Mouse (Mus musculus): ENCODE results near the gene Trp53bp2. TPM values are rescaled to one million over a fixed set of nuclear protein-coding genes. Genes with fewer than 3 reads are reported as not detected.

Trp53bp2 gene
- polyA plus RNA-seq, 1 experiment: 8.9 TPM

DNA sequence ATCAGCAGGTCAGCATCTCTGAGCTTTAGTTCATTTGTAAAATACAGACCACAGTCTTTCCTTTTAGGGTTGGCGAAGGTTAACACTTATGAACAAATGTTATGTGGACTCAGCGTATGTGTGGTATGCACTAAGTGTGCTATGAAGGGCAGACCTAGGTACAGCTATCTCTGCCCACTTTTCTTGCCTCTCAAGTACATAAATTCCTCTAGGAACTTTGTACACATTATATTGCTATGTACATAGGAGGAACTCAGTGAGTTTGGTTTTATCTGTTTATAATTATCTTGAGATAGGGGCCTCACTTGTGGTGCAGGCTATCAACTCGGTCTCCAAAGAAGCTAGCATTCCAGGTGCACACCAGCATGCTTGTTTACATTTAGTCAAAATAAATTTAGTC lies 9.1 kb upstream of the Trp53bp2 start:
- 90% methylated on average over 3 of the region's 3 CpGs for WGBS
- no peaks in the 10 kb centered on the region for H3K27me3 ChIP-seq (ENCODE audit: control insufficient read depth, insufficient read depth, low read length)
- TF ChIP-seq CTCF (IDR thresholded peaks at IDR 0.05; ENCODE audit: extremely low read depth, insufficient read depth, insufficient read length, insufficient replicate concordance): no peak
- no peak for TF ChIP-seq POLR2A (IDR thresholded peaks at IDR 0.05; ENCODE audit: low read depth, low read length)

DNA sequence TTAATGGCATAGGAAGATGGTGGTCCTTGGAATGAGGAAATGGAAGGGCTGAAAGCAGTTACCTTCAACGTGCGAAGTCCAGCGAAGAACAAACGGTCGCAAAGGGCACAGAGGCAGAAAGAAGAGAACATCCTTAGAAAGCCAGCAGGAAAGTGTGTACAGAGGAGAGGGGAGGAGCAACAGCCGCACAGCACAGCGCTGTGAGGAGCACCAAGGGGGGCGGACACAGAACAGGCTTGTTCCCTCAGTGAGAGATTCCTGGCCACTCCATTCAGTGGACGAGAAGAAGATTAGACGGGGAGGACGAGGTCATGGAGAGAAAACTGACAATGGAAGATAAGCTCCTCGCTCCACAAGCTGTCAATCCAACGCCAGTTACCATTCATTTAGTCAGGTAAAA lies 5.9 kb upstream of the Trp53bp2 start:
- no peak overlapping the region for H3K27ac ChIP-seq (ENCODE audit: insufficient read depth, low read length)
- no peak for TF ChIP-seq POLR2A (IDR thresholded peaks at IDR 0.05; ENCODE audit: low read depth, low read length)
- no peak for TF ChIP-seq CTCF (IDR thresholded peaks at IDR 0.05; ENCODE audit: extremely low read depth, insufficient read depth, insufficient read length, insufficient replicate concordance)
- 85% methylated on average over 13 of the region's 13 CpGs for WGBS

More for the DNA sequence above, 9.1 kb upstream of the Trp53bp2 start:
- H3K4me3 ChIP-seq (ENCODE audit: extremely low read depth, insufficient read depth, insufficient read length): no peak overlapping the region
- no peaks in the 10 kb centered on the region for H3K4me1 ChIP-seq (ENCODE audit: control insufficient read depth, insufficient read depth, insufficient read length)
- no peak for DNase-seq (ENCODE audit: low read depth in 1 of 2, low spot score in 2 of 2)
- no peak overlapping the region for H3K27ac ChIP-seq (ENCODE audit: insufficient read depth, low read length)
- H3K36me3 ChIP-seq (ENCODE audit: control insufficient read depth, insufficient read depth, low read length): no peaks in the 10 kb centered on the region

DNA sequence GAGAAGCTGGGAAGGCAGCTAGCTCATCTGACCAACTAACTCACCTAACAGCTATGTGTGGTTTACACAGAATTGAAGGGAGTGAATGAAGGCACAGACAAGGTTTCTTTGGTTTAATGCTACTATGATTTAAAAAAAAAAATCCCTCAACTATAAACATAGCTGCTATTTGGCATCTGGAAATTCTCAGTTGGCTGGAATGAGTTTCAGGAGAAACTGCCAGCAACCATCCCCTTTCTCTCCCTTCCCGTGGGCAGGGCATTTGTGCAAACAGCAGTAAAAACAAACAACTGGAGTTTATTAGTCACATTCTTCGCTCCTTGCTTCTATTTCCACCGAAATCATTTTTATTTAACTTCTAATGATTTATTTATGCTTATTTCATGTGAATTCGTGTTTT lies 2.4 kb upstream of the Trp53bp2 start:
- DNase-seq (ENCODE audit: low read depth in 1 of 2, low spot score in 2 of 2): no peak
- Histone ChIP-seq H3K4me3 (ENCODE audit: extremely low read depth, insufficient read depth, insufficient read length) (no peak overlapping the region), H3K27me3 (ENCODE audit: control insufficient read depth, insufficient read depth, low read length) (no peaks in the 10 kb centered on the region), H3K27ac (ENCODE audit: insufficient read depth, low read length) (no peak overlapping the region), H3K4me1 (ENCODE audit: control insufficient read depth, insufficient read depth, insufficient read length) (peaks cover 6% of the 10 kb centered on the region), H3K36me3 (ENCODE audit: control insufficient read depth, insufficient read depth, low read length) (no peaks in the 10 kb centered on the region)
- WGBS: 74% methylated on average over 4 of the region's 4 CpGs
- no peak for TF ChIP-seq CTCF (IDR thresholded peaks at IDR 0.05; ENCODE audit: extremely low read depth, insufficient read depth, insufficient read length, insufficient replicate concordance)
- TF ChIP-seq POLR2A (IDR thresholded peaks at IDR 0.05; ENCODE audit: low read depth, low read length): no peak

More for the DNA sequence above, 5.9 kb upstream of the Trp53bp2 start:
- Histone ChIP-seq H3K4me1 (ENCODE audit: control insufficient read depth, insufficient read depth, insufficient read length) (peaks cover 2% of the 10 kb centered on the region; the same call in 1 of the 2 replicates), H3K27me3 (ENCODE audit: control insufficient read depth, insufficient read depth, low read length) (no peaks in the 10 kb centered on the region), H3K36me3 (ENCODE audit: control insufficient read depth, insufficient read depth, low read length) (no peaks in the 10 kb centered on the region), H3K4me3 (ENCODE audit: extremely low read depth, insufficient read depth, insufficient read length) (no peak overlapping the region)
- no peak for DNase-seq (ENCODE audit: low read depth in 1 of 2, low spot score in 2 of 2)

DNA sequence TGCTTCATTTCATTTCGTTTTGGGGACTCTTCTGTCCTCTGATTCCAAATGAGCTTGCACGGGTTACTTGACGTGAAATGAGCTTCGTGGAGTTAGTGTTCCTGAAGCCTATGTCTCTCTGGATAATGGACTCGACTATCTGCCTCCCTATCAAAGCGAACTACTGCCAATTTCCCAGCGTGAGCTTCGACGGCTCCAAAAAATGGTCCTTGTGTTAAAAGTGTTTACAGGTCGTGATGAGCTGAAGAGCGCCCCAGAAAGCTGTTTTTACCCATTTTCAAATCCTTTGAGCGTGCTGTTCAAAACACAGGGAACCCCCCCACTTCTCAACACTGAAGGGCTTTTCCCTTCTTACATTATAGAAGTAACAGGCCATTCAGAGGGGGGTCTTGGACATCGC lies 729 bp upstream of the Trp53bp2 start:
- Histone ChIP-seq H3K4me1 (ENCODE audit: control insufficient read depth, insufficient read depth, insufficient read length) (peaks cover 11% of the 10 kb centered on the region), H3K4me3 (ENCODE audit: extremely low read depth, insufficient read depth, insufficient read length) (peak overlapping the region; percentile 66), H3K36me3 (ENCODE audit: control insufficient read depth, insufficient read depth, low read length) (no peaks in the 10 kb centered on the region), H3K27me3 (ENCODE audit: control insufficient read depth, insufficient read depth, low read length) (no peaks in the 10 kb centered on the region), H3K27ac (ENCODE audit: insufficient read depth, low read length) (peak overlapping the region; percentile 73)
- DNase-seq (ENCODE audit: low read depth in 1 of 2, low spot score in 2 of 2): no peak
- TF ChIP-seq CTCF (IDR thresholded peaks at IDR 0.05; ENCODE audit: extremely low read depth, insufficient read depth, insufficient read length, insufficient replicate concordance): no peak
- no peak for TF ChIP-seq POLR2A (IDR thresholded peaks at IDR 0.05; ENCODE audit: low read depth, low read length)
- WGBS: 6% methylated on average over 13 of the region's 13 CpGs

DNA sequence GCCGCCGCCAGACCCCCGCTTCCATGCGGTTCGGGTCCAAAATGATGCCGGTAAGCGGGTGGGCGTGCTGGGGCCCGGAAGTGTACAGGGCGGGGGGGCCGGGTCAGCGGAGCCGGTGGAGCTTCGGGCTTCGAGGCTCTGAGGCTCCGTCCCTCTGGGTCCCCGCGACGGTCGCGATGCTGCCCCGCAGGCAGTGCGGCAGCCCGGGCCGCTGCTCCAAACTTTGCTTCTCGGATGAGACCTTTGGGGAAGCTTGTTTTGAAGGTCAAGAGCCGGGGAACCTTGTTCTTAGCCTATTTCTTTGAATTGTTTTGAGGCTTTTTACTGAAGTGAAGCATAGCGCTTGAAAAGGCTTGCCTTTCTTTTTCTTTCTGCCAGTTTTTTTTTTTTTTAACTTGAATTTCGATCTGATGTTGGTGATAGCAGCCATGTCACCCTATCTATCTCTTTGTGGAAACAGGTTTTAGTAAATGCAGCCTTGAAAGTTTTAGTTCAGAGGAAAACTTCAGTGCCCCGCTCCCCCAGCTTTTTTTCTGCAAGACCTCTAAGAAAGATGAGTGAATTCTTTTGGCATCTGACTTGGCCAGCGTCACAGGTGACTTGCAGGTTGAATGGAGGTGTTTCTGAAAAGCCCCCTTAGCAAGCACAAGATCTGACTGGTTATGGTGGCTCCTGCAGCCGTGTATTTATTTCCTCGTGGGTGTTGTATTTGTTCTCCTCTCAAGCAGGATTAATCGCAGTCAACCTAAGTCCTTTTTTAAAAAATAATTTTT lies 615 bp downstream of the Trp53bp2 start:
- 3% methylated on average over 33 of the region's 34 CpGs for WGBS
- TF ChIP-seq CTCF (IDR thresholded peaks at IDR 0.05; ENCODE audit: extremely low read depth, insufficient read depth, insufficient read length, insufficient replicate concordance): no peak
- Histone ChIP-seq H3K27ac (ENCODE audit: insufficient read depth, low read length) (peak overlapping the region; percentile 86), H3K4me3 (ENCODE audit: extremely low read depth, insufficient read depth, insufficient read length) (peak overlapping the region; percentile 94), H3K36me3 (ENCODE audit: control insufficient read depth, insufficient read depth, low read length) (no peaks in the 10 kb centered on the region), H3K4me1 (ENCODE audit: control insufficient read depth, insufficient read depth, insufficient read length) (peaks cover 11% of the 10 kb centered on the region), H3K27me3 (ENCODE audit: control insufficient read depth, insufficient read depth, low read length) (no peaks in the 10 kb centered on the region)
- peak in 1 of 2 experiments; percentile 11 for DNase-seq (ENCODE audit: low read depth in 1 of 2, low spot score in 2 of 2)

DNA sequence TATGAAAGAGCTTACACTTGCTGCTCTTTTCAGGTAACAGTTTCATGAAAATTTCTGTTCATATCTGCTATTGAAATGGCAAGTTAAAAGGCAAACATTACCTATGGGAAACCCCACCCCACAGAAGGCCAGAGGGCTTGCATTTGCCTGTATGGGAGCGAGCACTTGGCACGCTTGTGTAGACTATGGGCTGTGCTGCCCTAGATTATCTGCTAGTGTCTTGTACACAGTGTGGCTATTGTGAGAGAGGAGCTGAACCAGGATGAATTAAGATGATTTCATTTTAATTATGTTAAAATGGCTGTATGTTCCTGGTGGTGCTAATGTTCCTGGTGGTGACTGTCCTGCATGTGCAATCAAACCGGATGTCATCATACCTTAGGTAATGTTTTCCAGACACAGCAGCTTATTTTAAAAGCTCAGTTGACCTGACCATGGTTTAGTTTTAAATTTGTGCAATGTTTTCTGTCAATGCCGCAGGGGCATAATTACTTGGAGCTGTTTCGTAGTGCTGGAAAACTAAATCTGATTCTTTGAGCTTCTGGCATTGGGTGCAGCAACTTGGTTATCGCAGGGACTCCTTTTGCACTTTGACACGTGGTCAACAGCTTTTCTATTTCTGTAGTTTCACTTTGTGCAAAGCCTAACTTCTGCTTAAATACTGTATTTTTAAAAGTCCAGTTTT lies 3.8 kb downstream of the Trp53bp2 start:
- TF ChIP-seq POLR2A (IDR thresholded peaks at IDR 0.05; ENCODE audit: low read depth, low read length): no peak
- TF ChIP-seq CTCF (IDR thresholded peaks at IDR 0.05; ENCODE audit: extremely low read depth, insufficient read depth, insufficient read length, insufficient replicate concordance): no peak
- no peak for DNase-seq (ENCODE audit: low read depth in 1 of 2, low spot score in 2 of 2)
- Histone ChIP-seq H3K27me3 (ENCODE audit: control insufficient read depth, insufficient read depth, low read length) (no peaks in the 10 kb centered on the region), H3K36me3 (ENCODE audit: control insufficient read depth, insufficient read depth, low read length) (no peaks in the 10 kb centered on the region), H3K4me1 (ENCODE audit: control insufficient read depth, insufficient read depth, insufficient read length) (peaks cover 11% of the 10 kb centered on the region), H3K27ac (ENCODE audit: insufficient read depth, low read length) (no peak overlapping the region), H3K4me3 (ENCODE audit: extremely low read depth, insufficient read depth, insufficient read length) (no peak overlapping the region)
- 53% methylated on average over 7 of the region's 7 CpGs for WGBS

DNA sequence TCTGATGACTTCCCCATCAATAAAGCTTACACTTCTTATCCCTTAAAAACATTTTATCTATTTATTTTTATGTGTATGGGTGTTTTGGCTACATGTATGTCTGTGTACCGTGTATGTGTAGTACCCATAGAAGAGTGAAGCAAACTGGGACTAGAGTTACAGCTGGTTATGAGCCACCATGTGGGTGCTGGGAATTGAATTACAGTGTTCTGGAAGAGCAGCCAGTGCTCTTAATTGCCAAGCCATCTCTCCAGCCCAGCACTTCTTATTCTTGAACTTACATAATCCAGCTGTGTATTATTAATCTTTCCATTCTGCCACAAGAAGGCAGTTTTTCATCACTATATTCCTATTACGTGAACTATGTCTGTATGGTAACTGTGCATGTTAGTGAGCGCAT lies 10.5 kb downstream of the Trp53bp2 start:
- Histone ChIP-seq H3K36me3 (ENCODE audit: control insufficient read depth, insufficient read depth, low read length) (no peaks in the 10 kb centered on the region), H3K4me3 (ENCODE audit: extremely low read depth, insufficient read depth, insufficient read length) (no peak overlapping the region), H3K27ac (ENCODE audit: insufficient read depth, low read length) (no peak overlapping the region), H3K4me1 (ENCODE audit: control insufficient read depth, insufficient read depth, insufficient read length) (no peaks in the 10 kb centered on the region; the same call in 1 of the 2 replicates), H3K27me3 (ENCODE audit: control insufficient read depth, insufficient read depth, low read length) (no peaks in the 10 kb centered on the region)
- WGBS: 92% methylated on average over 3 of the region's 3 CpGs
- no peak for DNase-seq (ENCODE audit: low read depth in 1 of 2, low spot score in 2 of 2)
- TF ChIP-seq CTCF (IDR thresholded peaks at IDR 0.05; ENCODE audit: extremely low read depth, insufficient read depth, insufficient read length, insufficient replicate concordance) (no peak), POLR2A (IDR thresholded peaks at IDR 0.05; ENCODE audit: low read depth, low read length) (no peak)

Data from spleen, adult 2 months (tissue).